Mouse (Mus musculus): ENCODE measurements around the gene Doc2a. TPM values are rescaled to one million over a fixed set of nuclear protein-coding genes. Genes with fewer than 3 reads are reported as not detected.

Gene Doc2a
- polyA plus RNA-seq (2015; fragmentation: Nextera tagmentation; extraction: Ambion mirVana), result 31.1 and 34.0 TPM in 2 replicates

DNA sequence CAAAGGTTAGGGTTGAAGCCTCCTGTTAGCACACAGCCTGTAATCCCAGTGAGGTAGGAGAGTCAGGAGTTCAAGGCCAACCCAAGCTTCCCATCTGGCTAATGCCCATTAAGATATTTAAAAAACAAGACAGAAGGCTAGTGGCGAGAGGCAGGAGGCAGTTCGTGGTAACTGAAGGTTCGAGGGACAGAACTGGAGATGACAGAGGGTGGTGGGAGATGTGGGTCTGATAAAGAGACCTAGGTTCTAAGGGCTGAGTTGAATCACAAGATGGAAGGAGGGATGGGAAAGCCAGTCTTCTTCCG lies at the start of gene Doc2a:
TSS of gene Doc2a (plus strand) at position 301 of the 305 bp plus-strand sequence.
- Histone ChIP-seq H3K36me3 (ENCODE audit: control insufficient read depth, insufficient read depth, low read length) (0 out of 2 replicates have a peak, but pooled peaks cover 2% of the 10 kb centered on the region), H3K9ac (ENCODE audit: low read depth, low read length) (peak within 1 kb of the TSS; percentile 81), H3K4me2 (ENCODE audit: low read length) (peak within 1 kb of the TSS; percentile 99), H3K27ac (ENCODE audit: low read depth, low read length) (peak within 1 kb of the TSS; percentile 54; the same call in 1 of the 2 replicates), H3K27me3 (replicated peaks; ENCODE audit: control insufficient read depth, insufficient read depth, low read length) (0 out of 2 replicates have a peak, but pooled peaks cover 2% of the 10 kb centered on the region), H3K4me1 (ENCODE audit: control insufficient read depth, insufficient read depth, low read depth, low read length) (peaks cover 13% of the 10 kb centered on the region), H3K9me3 (ENCODE audit: control insufficient read depth, low read length) (no peaks in the 10 kb centered on the region), H3K4me3 (ENCODE audit: low read length) (peak within 1 kb of the TSS; percentile 61)
- no peak for ATAC-seq
- WGBS, result 18% methylated on average over 4 of the region's 4 CpGs

DNA sequence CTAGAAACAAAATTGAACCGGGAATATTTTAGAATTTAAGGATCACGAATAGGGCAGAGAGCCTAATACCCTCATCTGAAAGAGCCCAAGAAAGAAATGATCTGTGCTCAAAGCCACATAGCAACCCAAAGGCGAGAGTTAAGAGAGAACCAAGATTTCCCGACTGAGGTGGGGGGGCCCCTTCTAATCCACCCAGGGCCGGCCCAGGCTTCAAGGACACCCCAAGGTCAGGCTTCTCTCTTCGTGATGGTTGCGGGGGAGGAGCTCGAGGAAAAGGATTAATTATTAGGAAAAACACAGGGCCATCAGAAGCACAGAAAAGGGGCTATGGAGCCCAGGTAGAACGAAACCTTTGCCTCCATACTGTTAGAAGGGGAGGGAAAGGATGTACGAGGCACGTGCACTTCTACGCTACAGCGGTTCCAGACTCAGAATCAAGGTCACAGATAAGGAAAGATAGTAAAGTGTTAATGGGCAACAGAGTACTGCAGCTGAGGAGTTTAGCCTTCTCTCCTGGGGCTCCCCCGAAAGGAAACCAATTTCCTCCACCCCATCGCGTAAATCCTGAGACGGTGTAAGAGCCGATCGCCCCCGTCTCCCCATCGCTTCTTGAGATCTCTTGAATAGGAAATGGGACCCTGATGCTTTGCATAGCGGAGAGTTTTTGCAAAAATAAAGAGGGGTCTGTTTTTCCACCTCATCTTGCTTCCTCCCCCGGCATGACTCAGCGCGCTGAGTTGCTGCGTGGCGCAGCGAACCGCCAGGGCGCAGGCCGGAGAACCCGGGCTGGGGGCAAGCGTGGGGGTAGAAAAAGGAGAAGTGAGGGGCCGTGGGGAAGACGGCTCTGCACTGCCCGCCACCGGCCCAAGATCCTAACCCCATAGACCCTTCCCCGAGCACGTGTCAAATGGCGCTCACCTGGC lies 48.8 kb upstream of the Doc2a start:
- ATAC-seq, result no peak
- peak overlapping the region; percentile 96 for H3K27ac ChIP-seq (ENCODE audit: low read depth, low read length)
- peak overlapping the region; percentile 73 for H3K4me3 ChIP-seq (ENCODE audit: low read length)
- no peaks in the 10 kb centered on the region for H3K9me3 ChIP-seq (ENCODE audit: control insufficient read depth, low read length)
- peaks cover 21% of the 10 kb centered on the region for H3K36me3 ChIP-seq (ENCODE audit: control insufficient read depth, insufficient read depth, low read length)
- peaks cover 32% of the 10 kb centered on the region for H3K4me1 ChIP-seq (ENCODE audit: control insufficient read depth, insufficient read depth, low read depth, low read length)
- H3K27me3 ChIP-seq (replicated peaks; ENCODE audit: control insufficient read depth, insufficient read depth, low read length), result no peaks in the 10 kb centered on the region
- WGBS, result under 1% methylated on average over 40 of the region's 40 CpGs
- peak overlapping the region; percentile 88 for H3K9ac ChIP-seq (ENCODE audit: low read depth, low read length)
- H3K4me2 ChIP-seq (ENCODE audit: low read length), result peak overlapping the region; percentile 84

DNA sequence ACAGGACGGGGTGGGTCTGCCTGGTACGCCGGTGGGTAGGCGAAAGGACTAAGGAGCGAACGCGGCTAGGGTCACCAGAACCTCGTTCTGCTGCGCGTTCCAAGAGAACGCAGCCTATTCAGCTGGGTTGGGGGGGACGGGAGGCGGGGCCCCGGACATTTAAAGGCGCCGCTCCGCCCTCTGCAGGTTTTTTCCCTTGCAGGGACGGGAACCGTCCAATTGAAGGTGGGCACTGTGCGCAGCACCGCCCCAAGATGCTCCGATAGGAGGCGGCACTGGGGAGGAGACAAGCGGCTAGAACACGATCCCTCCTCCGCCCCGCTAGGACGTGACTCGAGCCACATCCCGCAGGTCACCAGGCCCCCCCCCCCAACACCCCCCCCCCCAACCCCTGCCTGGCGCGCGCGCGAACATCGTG lies 48.2 kb upstream of the Doc2a start:
- peak overlapping the region; percentile 96 for H3K27ac ChIP-seq (ENCODE audit: low read depth, low read length)
- ATAC-seq, result peak; percentile 97
- peaks cover 21% of the 10 kb centered on the region for H3K36me3 ChIP-seq (ENCODE audit: control insufficient read depth, insufficient read depth, low read length)
- H3K4me3 ChIP-seq (ENCODE audit: low read length), result peak overlapping the region; percentile 73
- no peaks in the 10 kb centered on the region for H3K27me3 ChIP-seq (replicated peaks; ENCODE audit: control insufficient read depth, insufficient read depth, low read length)
- WGBS, result 2% methylated on average over 26 of the region's 36 CpGs
- H3K4me2 ChIP-seq (ENCODE audit: low read length), result peak overlapping the region; percentile 84
- peak overlapping the region; percentile 88 for H3K9ac ChIP-seq (ENCODE audit: low read depth, low read length)
- H3K9me3 ChIP-seq (ENCODE audit: control insufficient read depth, low read length), result no peaks in the 10 kb centered on the region
- peaks cover 32% of the 10 kb centered on the region for H3K4me1 ChIP-seq (ENCODE audit: control insufficient read depth, insufficient read depth, low read depth, low read length)

GRCm38 (mm10) chr7:126799468-126800268 lies 47.5 kb upstream of the Doc2a start:
- 1% methylated on average over 38 of the region's 38 CpGs for WGBS
- H3K4me3 ChIP-seq (ENCODE audit: low read length), result peak overlapping the region; percentile 73

GRCm38 (mm10) chr7:126800269-126801056 lies 46.8 kb upstream of the Doc2a start:
- H3K36me3 ChIP-seq (ENCODE audit: control insufficient read depth, insufficient read depth, low read length), result peaks cover 11% of the 10 kb centered on the region
- no peaks in the 10 kb centered on the region for H3K27me3 ChIP-seq (replicated peaks; ENCODE audit: control insufficient read depth, insufficient read depth, low read length)
- peak overlapping the region; percentile 73 for H3K9ac ChIP-seq (ENCODE audit: low read depth, low read length)
- H3K4me3 ChIP-seq (ENCODE audit: low read length), result peak overlapping the region; percentile 73
- WGBS, result 51% methylated on average over 5 of the region's 5 CpGs
- H3K9me3 ChIP-seq (ENCODE audit: control insufficient read depth, low read length), result no peaks in the 10 kb centered on the region
- H3K27ac ChIP-seq (ENCODE audit: low read depth, low read length), result peak overlapping the region; percentile 96
- peak overlapping the region; percentile 84 for H3K4me2 ChIP-seq (ENCODE audit: low read length)
- peaks cover 32% of the 10 kb centered on the region for H3K4me1 ChIP-seq (ENCODE audit: control insufficient read depth, insufficient read depth, low read depth, low read length)
- no peak for ATAC-seq

More at GRCm38 (mm10) chr7:126799468-126800268, 47.5 kb upstream of the Doc2a start:
- H3K9ac ChIP-seq (ENCODE audit: low read depth, low read length), result peak overlapping the region; percentile 73
- no peaks in the 10 kb centered on the region for H3K27me3 ChIP-seq (replicated peaks; ENCODE audit: control insufficient read depth, insufficient read depth, low read length)
- ATAC-seq, result peak; percentile 94
- H3K4me1 ChIP-seq (ENCODE audit: control insufficient read depth, insufficient read depth, low read depth, low read length), result peaks cover 32% of the 10 kb centered on the region
- peaks cover 19% of the 10 kb centered on the region for H3K36me3 ChIP-seq (ENCODE audit: control insufficient read depth, insufficient read depth, low read length)
- no peaks in the 10 kb centered on the region for H3K9me3 ChIP-seq (ENCODE audit: control insufficient read depth, low read length)
- peak overlapping the region; percentile 84 for H3K4me2 ChIP-seq (ENCODE audit: low read length)
- peak overlapping the region; percentile 96 for H3K27ac ChIP-seq (ENCODE audit: low read depth, low read length)

DNA sequence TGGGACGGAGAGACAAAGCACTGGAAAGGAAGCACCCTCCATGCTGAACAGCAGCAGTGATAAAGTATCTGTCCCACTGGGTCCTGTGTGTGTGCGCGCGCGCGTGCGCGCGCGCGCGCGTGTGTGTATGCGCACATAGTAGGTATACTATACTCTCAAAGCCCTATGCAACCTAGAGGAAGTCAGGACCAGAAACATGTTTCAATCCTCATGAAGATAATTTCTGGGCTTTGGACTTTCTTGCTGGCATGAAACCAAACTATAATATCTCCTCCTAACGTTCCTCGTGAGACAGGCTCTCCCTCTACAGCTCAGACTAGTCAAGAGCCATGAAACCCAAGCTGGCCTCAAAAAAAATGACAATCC lies 46.2 kb upstream of the Doc2a start:
- ATAC-seq, result no peak
- 92% methylated on average over 16 of the region's 16 CpGs for WGBS
- Histone ChIP-seq H3K27ac (ENCODE audit: low read depth, low read length) (no peak overlapping the region), H3K36me3 (ENCODE audit: control insufficient read depth, insufficient read depth, low read length) (peaks cover 8% of the 10 kb centered on the region), H3K4me3 (ENCODE audit: low read length) (no peak overlapping the region), H3K4me2 (ENCODE audit: low read length) (no peak overlapping the region), H3K4me1 (ENCODE audit: control insufficient read depth, insufficient read depth, low read depth, low read length) (peaks cover 30% of the 10 kb centered on the region), H3K27me3 (replicated peaks; ENCODE audit: control insufficient read depth, insufficient read depth, low read length) (no peaks in the 10 kb centered on the region), H3K9ac (ENCODE audit: low read depth, low read length) (no peak overlapping the region), H3K9me3 (ENCODE audit: control insufficient read depth, low read length) (no peaks in the 10 kb centered on the region)

- no peaks in the 10 kb centered on the region for H3K9me3 ChIP-seq (ENCODE audit: control insufficient read depth, low read length)
- no peaks in the 10 kb centered on the region for H3K36me3 ChIP-seq (ENCODE audit: control insufficient read depth, insufficient read depth, low read length)
- 87% methylated on average over 11 of the region's 11 CpGs for WGBS
- ATAC-seq, result no peak
- no peak overlapping the region for H3K27ac ChIP-seq (ENCODE audit: low read depth, low read length)
- no peak overlapping the region for H3K4me2 ChIP-seq (ENCODE audit: low read length)
- no peak overlapping the region for H3K4me3 ChIP-seq (ENCODE audit: low read length)
- H3K9ac ChIP-seq (ENCODE audit: low read depth, low read length), result no peak overlapping the region
- peaks cover 17% of the 10 kb centered on the region for H3K4me1 ChIP-seq (ENCODE audit: control insufficient read depth, insufficient read depth, low read depth, low read length)
- no peaks in the 10 kb centered on the region for H3K27me3 ChIP-seq (replicated peaks; ENCODE audit: control insufficient read depth, insufficient read depth, low read length)
Measured at GRCm38 (mm10) chr7:126802134-126802889, 44.9 kb upstream of the Doc2a start.

GRCm38 (mm10) chr7:126803181-126803580 lies 44.0 kb upstream of the Doc2a start:
- Histone ChIP-seq H3K36me3 (ENCODE audit: control insufficient read depth, insufficient read depth, low read length) (no peaks in the 10 kb centered on the region), H3K4me1 (ENCODE audit: control insufficient read depth, insufficient read depth, low read depth, low read length) (peaks cover 15% of the 10 kb centered on the region), H3K4me2 (ENCODE audit: low read length) (no peak overlapping the region), H3K27me3 (replicated peaks; ENCODE audit: control insufficient read depth, insufficient read depth, low read length) (no peaks in the 10 kb centered on the region), H3K27ac (ENCODE audit: low read depth, low read length) (no peak overlapping the region), H3K4me3 (ENCODE audit: low read length) (no peak overlapping the region), H3K9ac (ENCODE audit: low read depth, low read length) (no peak overlapping the region), H3K9me3 (ENCODE audit: control insufficient read depth, low read length) (no peaks in the 10 kb centered on the region)
- ATAC-seq, result no peak
- WGBS, result 93% methylated on average over 6 of the region's 6 CpGs

Data from hindbrain, embryonic 16.5 days (tissue).